Mouse (Mus musculus) neural tube, embryonic 12.5 days (tissue): ENCODE data around the gene Sik1. TPM values are rescaled to one million over a fixed set of nuclear protein-coding genes. Genes with fewer than 3 reads are reported as not detected.

ENCODE experiments used
- ATAC-seq: fragments of 200-750 bp; cut with Nextera tagmentation; 2 replicates; pipeline ENCODE4 v1.8.0; 2017; ENCODE audit warnings: low read depth, mild to moderate bottlenecking, moderate TSS enrichment, moderate library complexity; ENCODE audit not compliant: low FRiP score
- H3K27ac ChIP-seq: fragments of 300-500 bp; sonication (generic); 2 replicates; pipeline ENCODE4 v1.5.1; 2016
- H3K27me3 ChIP-seq: fragments of 300-500 bp; sonication (generic); replicated peaks from 2 replicates; pipeline ENCODE4 v1.6.1; 2016; ENCODE audit warnings: mild to moderate bottlenecking
- H3K36me3 ChIP-seq: fragments of 300-500 bp; sonication (generic); 2 replicates; pipeline ENCODE4 v1.6.1; 2016; ENCODE audit warnings: mild to moderate bottlenecking
- H3K4me1 ChIP-seq: fragments of 300-500 bp; sonication (generic); 2 replicates; pipeline ENCODE4 v1.6.1; 2016
- H3K4me2 ChIP-seq: fragments of 300-500 bp; sonication (generic); replicated peaks from 2 replicates; pipeline ENCODE4 v1.6.1; 2016; ENCODE audit warnings: mild to moderate bottlenecking
- H3K4me3 ChIP-seq: fragments of 300-500 bp; sonication (generic); 2 replicates; pipeline ENCODE4 v1.5.1; 2016
- H3K9ac ChIP-seq: fragments of 300-500 bp; sonication (generic); 2 replicates; pipeline ENCODE4 v1.6.1; 2016; ENCODE audit warnings: mild to moderate bottlenecking
- H3K9me3 ChIP-seq: fragments of 300-500 bp; sonication (generic); 2 replicates; pipeline ENCODE4 v1.6.1; 2016; ENCODE audit warnings: mild to moderate bottlenecking
- WGBS: fragments of 180-500 bp; shearing (Covaris S2); methylation state at CpG from one replicate; pipeline ENCODE4 v1.1.7; 2016; 5-methylcytosine and 5-hydroxymethylcytosine counted together
- polyA plus RNA-seq: library from polyadenylated mRNA; unstranded; fragments of >200 nt; fragmentation: Nextera tagmentation; extraction: Ambion mirVana; gene quantifications from 2 replicates; pipeline ENCODE4 v1.2.1, GENCODE M21; 2016

The Sik1 gene
- polyA plus RNA-seq, 1 experiment from 2014 or later, result 21.6 TPM

- H3K4me2 ChIP-seq, result no peak overlapping the region
- no peak for ATAC-seq
- no peaks in the 10 kb centered on the region for H3K4me1 ChIP-seq
- H3K27me3 ChIP-seq, result no peaks in the 10 kb centered on the region
- no peak overlapping the region for H3K4me3 ChIP-seq
- peaks cover 76% of the 10 kb centered on the region for H3K36me3 ChIP-seq
- no peaks in the 10 kb centered on the region for H3K9me3 ChIP-seq
- WGBS, result 93% methylated on average over 13 of the region's 13 CpGs
- no peak overlapping the region for H3K9ac ChIP-seq
- no peak overlapping the region for H3K27ac ChIP-seq
Observed at GRCm38 (mm10) chr17:31846970-31847369, 8.6 kb downstream of the Sik1 start.

- Histone ChIP-seq H3K4me1 (no peaks in the 10 kb centered on the region), H3K36me3 (peaks cover 76% of the 10 kb centered on the region), H3K9me3 (no peaks in the 10 kb centered on the region), H3K27me3 (no peaks in the 10 kb centered on the region), H3K27ac (no peak overlapping the region), H3K9ac (no peak overlapping the region), H3K4me3 (no peak overlapping the region), H3K4me2 (no peak overlapping the region)
- WGBS, result 81% methylated on average over 9 of the region's 9 CpGs
- no peak for ATAC-seq
Observed at GRCm38 (mm10) chr17:31846352-31846751, 9.3 kb downstream of the Sik1 start.

- Histone ChIP-seq H3K36me3 (peaks cover 52% of the 10 kb centered on the region), H3K9ac (no peak overlapping the region), H3K4me3 (no peak overlapping the region), H3K4me2 (no peak overlapping the region), H3K4me1 (0 out of 2 replicates have a peak, but pooled peaks cover 1% of the 10 kb centered on the region), H3K27ac (no peak overlapping the region), H3K9me3 (no peaks in the 10 kb centered on the region), H3K27me3 (no peaks in the 10 kb centered on the region)
- 80% methylated on average over 1 of the region's 1 CpGs for WGBS
- no peak for ATAC-seq
Observed at GRCm38 (mm10) chr17:31843891-31844290, 11.7 kb downstream of the Sik1 start.

GRCm38 (mm10) chr17:31842930-31843822, 12.4 kb downstream of the Sik1 start:
- Histone ChIP-seq H3K27ac (no peak overlapping the region), H3K4me3 (no peak overlapping the region), H3K4me2 (no peak overlapping the region), H3K36me3 (peaks cover 44% of the 10 kb centered on the region), H3K4me1 (0 out of 2 replicates have a peak, but pooled peaks cover 6% of the 10 kb centered on the region), H3K9me3 (no peaks in the 10 kb centered on the region), H3K9ac (no peak overlapping the region), H3K27me3 (no peaks in the 10 kb centered on the region)
- ATAC-seq, result no peak
- WGBS, result 90% methylated on average over 12 of the region's 12 CpGs

- Histone ChIP-seq H3K4me3 (no peak overlapping the region), H3K27me3 (no peaks in the 10 kb centered on the region), H3K4me2 (no peak overlapping the region), H3K27ac (no peak overlapping the region), H3K9ac (no peak overlapping the region), H3K36me3 (peaks cover 33% of the 10 kb centered on the region), H3K9me3 (no peaks in the 10 kb centered on the region), H3K4me1 (0 out of 2 replicates have a peak, but pooled peaks cover 6% of the 10 kb centered on the region)
- 76% methylated on average over 18 of the region's 18 CpGs for WGBS
- ATAC-seq, result no peak
Observed at GRCm38 (mm10) chr17:31841842-31842611, 13.6 kb downstream of the Sik1 start.

- peaks cover 27% of the 10 kb centered on the region for H3K36me3 ChIP-seq
- ATAC-seq, result no peak
Observed at GRCm38 (mm10) chr17:31841453-31841841, 14.2 kb downstream of the Sik1 start.

GRCm38 (mm10) chr17:31840423-31841003, 15.1 kb downstream of the Sik1 start:
- Histone ChIP-seq H3K36me3 (peaks cover 18% of the 10 kb centered on the region), H3K9me3 (no peaks in the 10 kb centered on the region), H3K9ac (no peak overlapping the region), H3K4me3 (no peak overlapping the region), H3K27ac (no peak overlapping the region), H3K27me3 (no peaks in the 10 kb centered on the region), H3K4me2 (no peak overlapping the region), H3K4me1 (0 out of 2 replicates have a peak, but pooled peaks cover 6% of the 10 kb centered on the region)
- no peak for ATAC-seq
- WGBS, result 66% methylated on average over 6 of the region's 6 CpGs

More at GRCm38 (mm10) chr17:31841453-31841841, 14.2 kb downstream of the Sik1 start:
- H3K9ac ChIP-seq, result no peak overlapping the region
- 0 out of 2 replicates have a peak, but pooled peaks cover 6% of the 10 kb centered on the region for H3K4me1 ChIP-seq
- H3K4me2 ChIP-seq, result no peak overlapping the region
- H3K27ac ChIP-seq, result no peak overlapping the region
- no peak overlapping the region for H3K4me3 ChIP-seq
- H3K9me3 ChIP-seq, result no peaks in the 10 kb centered on the region
- WGBS, result 78% methylated on average over 3 of the region's 3 CpGs
- no peaks in the 10 kb centered on the region for H3K27me3 ChIP-seq

GRCm38 (mm10) chr17:31836772-31837171, 18.8 kb downstream of the Sik1 start:
- ATAC-seq, result no peak
- no peaks in the 10 kb centered on the region for H3K27me3 ChIP-seq
- peaks cover 11% of the 10 kb centered on the region; the same call in 1 of the 2 replicates for H3K4me1 ChIP-seq
- WGBS, result 82% methylated on average over 7 of the region's 7 CpGs
- H3K4me3 ChIP-seq, result no peak overlapping the region
- no peak overlapping the region for H3K4me2 ChIP-seq
- no peak overlapping the region for H3K27ac ChIP-seq
- no peaks in the 10 kb centered on the region for H3K36me3 ChIP-seq
- no peaks in the 10 kb centered on the region for H3K9me3 ChIP-seq
- no peak overlapping the region for H3K9ac ChIP-seq

GRCm38 (mm10) chr17:31836264-31836607, 19.4 kb downstream of the Sik1 start:
- H3K36me3 ChIP-seq, result no peaks in the 10 kb centered on the region
- WGBS, result 82% methylated on average over 2 of the region's 2 CpGs
- H3K27me3 ChIP-seq, result no peaks in the 10 kb centered on the region
- H3K4me2 ChIP-seq, result no peak overlapping the region
- no peak for ATAC-seq
- peaks cover 11% of the 10 kb centered on the region; the same call in 1 of the 2 replicates for H3K4me1 ChIP-seq
- no peak overlapping the region for H3K27ac ChIP-seq
- no peak overlapping the region for H3K9ac ChIP-seq
- H3K4me3 ChIP-seq, result no peak overlapping the region
- H3K9me3 ChIP-seq, result no peaks in the 10 kb centered on the region

- no peaks in the 10 kb centered on the region for H3K9me3 ChIP-seq
- no peak for ATAC-seq
- H3K36me3 ChIP-seq, result no peaks in the 10 kb centered on the region
- 90% methylated on average over 11 of the region's 11 CpGs for WGBS
- H3K4me1 ChIP-seq, result peaks cover 11% of the 10 kb centered on the region; the same call in 1 of the 2 replicates
- H3K27me3 ChIP-seq, result no peaks in the 10 kb centered on the region
- H3K27ac ChIP-seq, result no peak overlapping the region
- no peak overlapping the region for H3K4me3 ChIP-seq
- H3K9ac ChIP-seq, result no peak overlapping the region
- H3K4me2 ChIP-seq, result no peak overlapping the region
Observed at GRCm38 (mm10) chr17:31835528-31836263, 19.9 kb downstream of the Sik1 start.

GRCm38 (mm10) chr17:31834320-31835065, 21.1 kb downstream of the Sik1 start:
- peaks cover 11% of the 10 kb centered on the region; the same call in 1 of the 2 replicates for H3K4me1 ChIP-seq
- H3K4me3 ChIP-seq, result no peak overlapping the region
- 84% methylated on average over 6 of the region's 6 CpGs for WGBS
- H3K27me3 ChIP-seq, result no peaks in the 10 kb centered on the region
- H3K9ac ChIP-seq, result no peak overlapping the region
- H3K36me3 ChIP-seq, result no peaks in the 10 kb centered on the region
- H3K27ac ChIP-seq, result no peak overlapping the region
- no peaks in the 10 kb centered on the region for H3K9me3 ChIP-seq
- no peak for ATAC-seq
- H3K4me2 ChIP-seq, result no peak overlapping the region
